Mouse (Mus musculus): ENCODE data around the gene Cldn11. TPM values are rescaled to one million over a fixed set of nuclear protein-coding genes. Genes with fewer than 3 reads are reported as not detected.

Gene Cldn11
- polyA plus RNA-seq, 1 experiment from 2014 or later: 0.11 TPM

DNA sequence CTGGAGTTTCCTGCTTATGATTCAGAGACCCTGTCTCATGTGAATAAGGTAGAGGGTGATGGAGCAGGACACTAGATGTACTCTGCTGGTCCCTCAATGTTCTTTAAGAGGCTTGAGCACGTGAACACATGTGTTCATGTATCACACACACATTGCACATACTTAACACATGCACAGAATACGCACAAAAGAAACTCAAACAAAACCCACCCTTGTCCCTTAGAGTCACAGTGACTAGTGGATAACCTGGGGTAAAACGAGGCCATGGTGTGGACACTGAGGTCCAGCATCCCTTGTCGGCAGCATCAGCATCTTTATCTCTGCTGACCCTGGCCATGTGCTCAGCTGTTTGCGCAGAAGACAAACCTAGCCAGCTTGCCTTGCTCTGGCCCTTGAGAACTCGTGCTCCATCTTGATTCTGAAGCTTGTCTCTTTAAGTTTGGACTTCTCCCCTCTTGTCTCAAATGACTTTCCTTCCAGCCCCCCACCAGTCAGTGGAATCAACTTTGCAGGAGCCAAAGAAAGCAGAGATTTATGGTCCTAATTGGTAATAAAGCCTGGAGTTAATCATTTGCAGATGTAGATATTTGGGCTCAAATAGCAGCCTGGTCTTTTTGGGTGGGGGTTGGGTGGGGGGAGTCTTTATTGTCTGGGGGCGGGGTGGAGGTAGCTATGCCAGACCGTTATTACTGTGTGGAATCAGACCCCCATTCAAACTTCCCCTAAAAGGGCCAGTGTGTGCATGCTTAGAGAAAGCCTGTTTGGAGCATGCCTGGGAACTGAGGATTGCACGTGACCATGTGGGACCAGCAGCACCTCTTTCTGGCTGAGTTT, 62.7 kb downstream of the Cldn11 start:
- WGBS (ENCODE audit: insufficient replicate concordance): 54% methylated on average over 9 of the region's 9 CpGs
- DNase-seq (no peak), ATAC-seq (no peak)
- H3K4me2 ChIP-seq (ENCODE audit: low read depth, low read length): no peak overlapping the region
- no peaks in the 10 kb centered on the region for H3K9me3 ChIP-seq (ENCODE audit: low read length)
- H3K36me3 ChIP-seq (replicated peaks; ENCODE audit: insufficient read depth, low read length): no peaks in the 10 kb centered on the region
- H3K27ac ChIP-seq (ENCODE audit: low read depth): no peak overlapping the region
- no peak for TF ChIP-seq CTCF (IDR thresholded peaks at IDR 0.05; ENCODE audit: low read depth)
- TF ChIP-seq EP300 (IDR thresholded peaks at IDR 0.05; ENCODE audit: low read depth): no peak
- no peak overlapping the region for H3K4me3 ChIP-seq (ENCODE audit: low read depth, low read length)
- no peaks in the 10 kb centered on the region for H3K4me1 ChIP-seq (ENCODE audit: insufficient read depth)
- no peaks in the 10 kb centered on the region for H3K27me3 ChIP-seq (ENCODE audit: insufficient read depth, low read length)
- H3K9ac ChIP-seq (replicated peaks): no peak overlapping the region

DNA sequence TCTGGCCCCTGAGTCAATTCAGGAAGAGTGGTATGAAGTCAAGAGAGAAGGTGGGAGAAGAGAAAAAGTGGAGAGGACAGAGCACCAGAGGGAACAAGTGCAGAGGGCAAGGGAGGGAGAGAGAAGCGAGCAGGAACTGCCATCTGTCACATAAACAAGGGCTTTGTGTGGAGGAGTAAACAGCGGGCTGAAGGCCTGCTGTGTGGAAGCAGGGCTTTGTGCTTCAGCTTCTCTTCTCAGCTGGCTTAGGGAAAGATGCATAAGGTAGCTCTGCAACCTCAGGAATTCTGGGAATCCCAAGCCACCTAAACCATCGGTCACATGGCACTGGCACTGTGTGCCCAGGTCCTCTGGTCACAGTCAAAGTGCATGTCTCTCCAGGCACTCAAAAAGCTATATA, 64.1 kb downstream of the Cldn11 start:
- Histone ChIP-seq H3K9ac (replicated peaks) (no peak overlapping the region), H3K27ac (ENCODE audit: low read depth) (no peak overlapping the region), H3K4me2 (ENCODE audit: low read depth, low read length) (no peak overlapping the region), H3K4me3 (ENCODE audit: low read depth, low read length) (no peak overlapping the region), H3K4me1 (ENCODE audit: insufficient read depth) (no peaks in the 10 kb centered on the region), H3K36me3 (replicated peaks; ENCODE audit: insufficient read depth, low read length) (no peaks in the 10 kb centered on the region), H3K9me3 (ENCODE audit: low read length) (no peaks in the 10 kb centered on the region), H3K27me3 (ENCODE audit: insufficient read depth, low read length) (no peaks in the 10 kb centered on the region)
- WGBS (ENCODE audit: insufficient replicate concordance): 45% methylated on average over 3 of the region's 3 CpGs
- TF ChIP-seq CTCF (IDR thresholded peaks at IDR 0.05; ENCODE audit: low read depth) (no peak), EP300 (IDR thresholded peaks at IDR 0.05; ENCODE audit: low read depth) (no peak)
- DNase-seq (no peak), ATAC-seq (no peak)

Other genes starting within 250 kb of the Cldn11 start
- gene Phc3, start 180.5 kb upstream of the Cldn11 start, polyA plus RNA-seq (2015; fragmentation: Nextera tagmentation; extraction: Ambion mirVana): 1.4 TPM in 2 replicates
- gene Prkci, start 154.2 kb upstream of the Cldn11 start, polyA plus RNA-seq (2015; fragmentation: Nextera tagmentation; extraction: Ambion mirVana): 3.8 TPM in 2 replicates
- gene Skil, start 54.9 kb upstream of the Cldn11 start, polyA plus RNA-seq (2015; fragmentation: Nextera tagmentation; extraction: Ambion mirVana): 7.3 and 8.2 TPM in 2 replicates
- gene Slc7a14, start 160.5 kb downstream of the Cldn11 start, polyA plus RNA-seq (2015; fragmentation: Nextera tagmentation; extraction: Ambion mirVana): 0.05 TPM in 2 replicates

Measured in liver, postnatal 0 days (tissue).